Mouse (Mus musculus): ENCODE results near the gene Tns2. TPM values are rescaled to one million over a fixed set of nuclear protein-coding genes. Genes with fewer than 3 reads are reported as not detected.

Gene Tns2
- polyA plus RNA-seq, 1 experiment from 2014 or later, result 10.4 TPM

DNA sequence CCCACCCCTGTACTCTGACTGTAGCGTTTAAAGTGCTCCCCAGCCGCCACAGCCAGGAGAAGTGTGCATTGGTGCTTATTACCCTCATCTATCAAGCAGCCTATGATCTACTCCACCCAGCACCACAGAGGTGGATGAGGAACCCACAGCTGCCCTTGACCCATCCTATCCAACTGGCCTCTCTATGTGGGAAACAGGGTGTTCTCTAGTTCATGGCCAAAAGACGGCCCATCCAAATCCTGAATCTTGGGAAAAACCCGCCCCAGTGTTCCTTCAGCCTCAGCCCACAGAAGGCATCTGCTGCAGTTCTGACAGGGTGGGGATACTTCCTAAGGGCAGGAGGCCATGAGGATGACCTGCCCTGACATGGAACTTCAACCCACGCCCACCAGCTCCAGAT, 20.3 kb downstream of the Tns2 start:
- WGBS, result 89% methylated on average over 5 of the region's 5 CpGs

DNA sequence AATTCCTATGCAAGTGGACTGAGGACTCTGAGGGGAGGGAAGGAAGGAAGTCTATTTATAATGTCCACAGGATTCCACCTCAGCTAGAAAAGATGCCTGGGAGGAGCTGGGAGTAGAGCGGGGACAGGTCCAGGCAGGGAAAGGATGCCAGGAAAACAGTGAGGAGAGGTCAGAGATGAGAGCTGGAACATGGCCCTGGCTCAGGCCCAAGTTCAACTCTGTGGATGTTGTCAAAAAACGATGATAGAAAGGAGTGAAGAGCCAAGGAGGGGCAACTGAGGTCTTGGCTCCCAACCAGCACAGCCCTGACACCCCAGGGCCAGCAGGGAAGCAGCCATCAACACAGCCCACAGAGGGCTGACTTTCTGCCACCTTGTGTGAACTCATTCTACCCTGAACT, 26.1 kb downstream of the Tns2 start:
- no peaks in the 10 kb centered on the region for H3K4me1 ChIP-seq (replicated peaks; ENCODE audit: control insufficient read depth, insufficient read depth, low read length)
- 55% methylated on average over 2 of the region's 2 CpGs for WGBS

More for the DNA sequence above, 20.3 kb downstream of the Tns2 start:
- Histone ChIP-seq H3K4me1 (replicated peaks; ENCODE audit: control insufficient read depth, insufficient read depth, low read length) (0 out of 2 replicates have a peak, but pooled peaks cover 3% of the 10 kb centered on the region), H3K4me2 (replicated peaks) (no peak overlapping the region), H3K4me3 (replicated peaks; ENCODE audit: low read length) (no peak overlapping the region), H3K27ac (no peak overlapping the region), H3K27me3 (ENCODE audit: control insufficient read depth, insufficient read depth, low read length) (no peaks in the 10 kb centered on the region), H3K9me3 (ENCODE audit: control insufficient read depth, low read length) (no peaks in the 10 kb centered on the region), H3K9ac (no peak overlapping the region), H3K36me3 (replicated peaks; ENCODE audit: control insufficient read depth, insufficient read depth) (peaks cover 83% of the 10 kb centered on the region)
- ATAC-seq (ENCODE audit: low FRiP score) (no peak), DNase-seq (ENCODE audit: low spot score) (no peak)

DNA sequence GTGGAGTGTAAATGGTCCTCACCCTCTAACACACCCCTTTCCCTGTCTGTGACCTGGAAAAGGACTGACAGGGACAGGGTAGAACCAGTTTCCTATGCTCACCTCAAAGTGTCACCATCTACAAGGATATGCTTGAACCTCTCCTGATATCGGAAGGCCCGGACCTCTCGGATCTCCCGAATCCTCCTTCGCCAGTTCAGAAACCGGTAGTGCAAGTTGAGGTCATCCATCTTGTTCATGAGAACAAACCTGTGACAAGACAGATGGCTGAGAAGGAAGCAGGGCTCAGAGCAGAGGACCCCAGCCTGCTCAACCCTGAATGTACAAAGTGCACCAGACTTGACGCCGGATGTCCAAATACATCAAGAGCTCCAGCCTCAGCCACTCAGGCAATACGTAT, 33.1 kb downstream of the Tns2 start:
- Histone ChIP-seq H3K27ac (no peak overlapping the region), H3K9me3 (ENCODE audit: control insufficient read depth, low read length) (no peaks in the 10 kb centered on the region), H3K4me2 (replicated peaks) (no peak overlapping the region), H3K4me3 (replicated peaks; ENCODE audit: low read length) (no peak overlapping the region), H3K9ac (no peak overlapping the region), H3K27me3 (ENCODE audit: control insufficient read depth, insufficient read depth, low read length) (no peaks in the 10 kb centered on the region), H3K36me3 (replicated peaks; ENCODE audit: control insufficient read depth, insufficient read depth) (peaks cover 51% of the 10 kb centered on the region), H3K4me1 (replicated peaks; ENCODE audit: control insufficient read depth, insufficient read depth, low read length) (peaks cover 16% of the 10 kb centered on the region)
- 87% methylated on average over 9 of the region's 9 CpGs for WGBS
- ATAC-seq (ENCODE audit: low FRiP score) (no peak), DNase-seq (ENCODE audit: low spot score) (no peak)

More for the DNA sequence above, 26.1 kb downstream of the Tns2 start:
- Histone ChIP-seq H3K9me3 (ENCODE audit: control insufficient read depth, low read length) (no peaks in the 10 kb centered on the region), H3K27ac (no peak overlapping the region), H3K4me2 (replicated peaks) (no peak overlapping the region), H3K27me3 (ENCODE audit: control insufficient read depth, insufficient read depth, low read length) (no peaks in the 10 kb centered on the region), H3K36me3 (replicated peaks; ENCODE audit: control insufficient read depth, insufficient read depth) (peaks cover 89% of the 10 kb centered on the region), H3K4me3 (replicated peaks; ENCODE audit: low read length) (no peak overlapping the region), H3K9ac (no peak overlapping the region)
- DNase-seq (ENCODE audit: low spot score) (no peak), ATAC-seq (ENCODE audit: low FRiP score) (no peak)

GRCm38 (mm10) chr15:102134709-102135108, 34.5 kb downstream of the Tns2 start:
- H3K27ac ChIP-seq, result no peak overlapping the region
- peak overlapping the region; percentile 83 for H3K4me2 ChIP-seq (replicated peaks)
- H3K27me3 ChIP-seq (ENCODE audit: control insufficient read depth, insufficient read depth, low read length), result no peaks in the 10 kb centered on the region
- DNase-seq (ENCODE audit: low spot score) (no peak), ATAC-seq (ENCODE audit: low FRiP score) (no peak)
- H3K9ac ChIP-seq, result peak overlapping the region; percentile 84; the same call in 1 of the 2 replicates
- H3K9me3 ChIP-seq (ENCODE audit: control insufficient read depth, low read length), result no peaks in the 10 kb centered on the region
- H3K4me1 ChIP-seq (replicated peaks; ENCODE audit: control insufficient read depth, insufficient read depth, low read length), result peaks cover 16% of the 10 kb centered on the region
- 90% methylated on average over 2 of the region's 2 CpGs for WGBS
- peaks cover 37% of the 10 kb centered on the region for H3K36me3 ChIP-seq (replicated peaks; ENCODE audit: control insufficient read depth, insufficient read depth)
- peak overlapping the region; percentile 68; the same call in 1 of the 2 replicates for H3K4me3 ChIP-seq (replicated peaks; ENCODE audit: low read length)

- 4% methylated on average over 35 of the region's 35 CpGs for WGBS
- Histone ChIP-seq H3K9ac (peak overlapping the region; percentile 84), H3K4me3 (replicated peaks; ENCODE audit: low read length) (peak overlapping the region; percentile 68), H3K27me3 (ENCODE audit: control insufficient read depth, insufficient read depth, low read length) (no peaks in the 10 kb centered on the region), H3K4me2 (replicated peaks) (peak overlapping the region; percentile 83), H3K36me3 (replicated peaks; ENCODE audit: control insufficient read depth, insufficient read depth) (peaks cover 27% of the 10 kb centered on the region), H3K27ac (peak overlapping the region; percentile 86), H3K9me3 (ENCODE audit: control insufficient read depth, low read length) (no peaks in the 10 kb centered on the region), H3K4me1 (replicated peaks; ENCODE audit: control insufficient read depth, insufficient read depth, low read length) (peaks cover 16% of the 10 kb centered on the region)
- no peak; the same call in 1 of the 2 replicates for ATAC-seq (ENCODE audit: low FRiP score)
- DNase-seq (ENCODE audit: low spot score), result no peak
Measured at GRCm38 (mm10) chr15:102135522-102136128, 35.4 kb downstream of the Tns2 start.

GRCm38 (mm10) chr15:102136129-102136758, 36.0 kb downstream of the Tns2 start, which contains the start of gene Spryd3:
Gene Spryd3, minus strand, starts transcription at chr15:102136234.
- Histone ChIP-seq H3K9ac (peak within 1 kb of the TSS; percentile 84), H3K4me1 (replicated peaks; ENCODE audit: control insufficient read depth, insufficient read depth, low read length) (peaks cover 16% of the 10 kb centered on the region), H3K4me3 (replicated peaks; ENCODE audit: low read length) (peak within 1 kb of the TSS; percentile 68), H3K36me3 (replicated peaks; ENCODE audit: control insufficient read depth, insufficient read depth) (peaks cover 21% of the 10 kb centered on the region), H3K27me3 (ENCODE audit: control insufficient read depth, insufficient read depth, low read length) (no peaks in the 10 kb centered on the region), H3K27ac (peak within 1 kb of the TSS; percentile 86), H3K9me3 (ENCODE audit: control insufficient read depth, low read length) (no peaks in the 10 kb centered on the region), H3K4me2 (replicated peaks) (peak within 1 kb of the TSS; percentile 83)
- DNase-seq (ENCODE audit: low spot score), result peak; percentile 95
- WGBS, result under 1% methylated on average over 45 of the region's 50 CpGs
- peak; percentile 99 for ATAC-seq (ENCODE audit: low FRiP score)

- peaks cover 31% of the 10 kb centered on the region for H3K27me3 ChIP-seq (ENCODE audit: control insufficient read depth, insufficient read depth, low read length)
- no peak overlapping the region for H3K4me3 ChIP-seq (replicated peaks; ENCODE audit: low read length)
- H3K36me3 ChIP-seq (replicated peaks; ENCODE audit: control insufficient read depth, insufficient read depth), result no peaks in the 10 kb centered on the region
- H3K9me3 ChIP-seq (ENCODE audit: control insufficient read depth, low read length), result no peaks in the 10 kb centered on the region
- no peak for DNase-seq (ENCODE audit: low spot score)
- H3K4me1 ChIP-seq (replicated peaks; ENCODE audit: control insufficient read depth, insufficient read depth, low read length), result peaks cover 8% of the 10 kb centered on the region
- no peak overlapping the region for H3K4me2 ChIP-seq (replicated peaks)
- WGBS, result 95% methylated on average over 5 of the region's 5 CpGs
- H3K9ac ChIP-seq, result no peak overlapping the region
- no peak overlapping the region for H3K27ac ChIP-seq
- no peak for ATAC-seq (ENCODE audit: low FRiP score)
Measured at GRCm38 (mm10) chr15:102141120-102141519, 40.9 kb downstream of the Tns2 start.

GRCm38 (mm10) chr15:102142914-102143912, 43.0 kb downstream of the Tns2 start:
- ATAC-seq (ENCODE audit: low FRiP score) (no peak), DNase-seq (ENCODE audit: low spot score) (no peak)
- H3K9ac ChIP-seq, result no peak overlapping the region
- H3K27me3 ChIP-seq (ENCODE audit: control insufficient read depth, insufficient read depth, low read length), result peaks cover 32% of the 10 kb centered on the region
- no peak overlapping the region for H3K4me2 ChIP-seq (replicated peaks)
- H3K36me3 ChIP-seq (replicated peaks; ENCODE audit: control insufficient read depth, insufficient read depth), result no peaks in the 10 kb centered on the region
- WGBS, result 61% methylated on average over 23 of the region's 23 CpGs
- H3K4me3 ChIP-seq (replicated peaks; ENCODE audit: low read length), result no peak overlapping the region
- H3K9me3 ChIP-seq (ENCODE audit: control insufficient read depth, low read length), result no peaks in the 10 kb centered on the region
- no peak overlapping the region for H3K27ac ChIP-seq
- no peaks in the 10 kb centered on the region for H3K4me1 ChIP-seq (replicated peaks; ENCODE audit: control insufficient read depth, insufficient read depth, low read length)

DNA sequence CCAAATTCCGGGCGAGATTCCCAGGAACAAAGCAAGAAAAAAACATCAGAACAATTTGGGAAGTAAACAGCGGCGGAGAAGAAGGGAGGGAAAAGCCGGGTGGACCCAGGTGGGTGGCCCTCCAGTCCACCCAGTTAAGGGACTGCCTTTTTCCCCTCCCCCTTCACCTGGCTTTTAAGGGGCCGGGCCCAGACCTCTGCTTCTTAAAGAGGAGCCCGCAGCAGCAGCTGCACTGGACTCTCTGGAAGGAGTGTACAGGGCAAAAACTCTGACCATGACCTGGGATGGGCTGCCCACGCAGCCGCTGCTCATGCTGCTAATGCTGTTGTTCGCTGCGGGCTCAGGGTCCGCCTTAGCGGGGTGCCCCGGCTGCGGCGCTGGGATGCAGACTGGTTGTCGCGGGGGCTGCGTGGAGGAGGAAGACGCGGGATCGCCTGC, 44.1 kb downstream of the Tns2 start, which contains the start of gene Igfbp6:
Gene Igfbp6, plus strand, starts transcription at position 89 of the 438 bp plus-strand sequence.
- H3K27ac ChIP-seq, result no peak within 1 kb of the TSS
- H3K36me3 ChIP-seq (replicated peaks; ENCODE audit: control insufficient read depth, insufficient read depth), result no peaks in the 10 kb centered on the region
- H3K9ac ChIP-seq, result peak within 1 kb of the TSS; percentile 34
- no peaks in the 10 kb centered on the region for H3K4me1 ChIP-seq (replicated peaks; ENCODE audit: control insufficient read depth, insufficient read depth, low read length)
- peaks cover 32% of the 10 kb centered on the region for H3K27me3 ChIP-seq (ENCODE audit: control insufficient read depth, insufficient read depth, low read length)
- DNase-seq (ENCODE audit: low spot score), result no peak
- ATAC-seq (ENCODE audit: low FRiP score), result no peak
- H3K4me2 ChIP-seq (replicated peaks), result peak within 1 kb of the TSS; percentile 31
- no peak within 1 kb of the TSS for H3K4me3 ChIP-seq (replicated peaks; ENCODE audit: low read length)
- no peaks in the 10 kb centered on the region for H3K9me3 ChIP-seq (ENCODE audit: control insufficient read depth, low read length)
- WGBS, result 3% methylated on average over 22 of the region's 22 CpGs
